Mouse (Mus musculus): Measurements from ENCODE around the gene Fignl2. TPM values are rescaled to one million over a fixed set of nuclear protein-coding genes. Genes with fewer than 3 reads are reported as not detected.

Fignl2 gene
- polyA plus RNA-seq, 2 experiments from 2014 or later = not detected

- no peak for ATAC-seq
These were observed 69.9 kb downstream of the Fignl2 start for GRCm38 (mm10) chr15:101008386-101009010.

GRCm38 (mm10) chr15:101007236-101007635 lies 71.1 kb downstream of the Fignl2 start:
- no peak for ATAC-seq

DNA sequence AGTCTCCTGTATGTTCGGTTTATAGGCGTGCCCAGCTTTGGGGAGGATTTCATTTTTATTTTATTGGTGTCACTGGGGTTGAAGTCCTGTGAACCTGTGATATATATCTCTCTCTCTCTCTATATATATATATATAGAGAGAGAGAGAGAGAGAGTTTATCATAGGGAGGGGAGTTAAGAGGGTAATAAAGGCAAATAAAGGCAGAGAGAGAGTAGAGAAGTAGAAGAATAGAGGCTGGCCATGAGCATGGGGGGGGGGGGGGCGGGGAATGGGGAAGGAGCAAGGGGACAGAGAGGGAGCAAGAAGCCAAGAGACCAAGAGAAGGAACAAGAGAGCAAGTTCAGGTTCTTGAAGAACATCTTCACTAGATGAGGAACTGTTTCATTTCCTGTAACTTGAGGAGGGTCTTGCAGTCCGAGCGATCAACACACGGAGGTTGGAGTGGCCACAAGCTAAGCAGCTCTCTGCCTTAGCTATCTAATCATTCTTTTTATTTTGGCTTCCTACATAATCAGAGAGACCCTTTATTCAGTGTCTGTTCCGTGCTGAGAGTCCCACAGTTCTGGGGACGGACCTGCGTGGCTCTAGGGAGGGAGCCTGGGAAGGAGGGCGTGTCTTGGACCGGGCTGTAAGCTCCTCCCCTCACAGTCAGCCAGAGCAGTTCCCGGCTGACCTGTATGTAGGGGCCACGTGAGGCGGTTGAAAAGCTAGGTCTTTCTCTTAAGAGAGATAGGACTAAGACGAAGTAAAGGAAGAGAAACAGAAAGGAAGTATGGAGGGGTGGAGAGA lies 71.9 kb downstream of the Fignl2 start:
- ATAC-seq = no peak

- no peak for ATAC-seq
These were observed 72.7 kb downstream of the Fignl2 start for GRCm38 (mm10) chr15:101005717-101006116.

GRCm38 (mm10) chr15:101004538-101004937 lies 73.8 kb downstream of the Fignl2 start:
- no peak for ATAC-seq

DNA sequence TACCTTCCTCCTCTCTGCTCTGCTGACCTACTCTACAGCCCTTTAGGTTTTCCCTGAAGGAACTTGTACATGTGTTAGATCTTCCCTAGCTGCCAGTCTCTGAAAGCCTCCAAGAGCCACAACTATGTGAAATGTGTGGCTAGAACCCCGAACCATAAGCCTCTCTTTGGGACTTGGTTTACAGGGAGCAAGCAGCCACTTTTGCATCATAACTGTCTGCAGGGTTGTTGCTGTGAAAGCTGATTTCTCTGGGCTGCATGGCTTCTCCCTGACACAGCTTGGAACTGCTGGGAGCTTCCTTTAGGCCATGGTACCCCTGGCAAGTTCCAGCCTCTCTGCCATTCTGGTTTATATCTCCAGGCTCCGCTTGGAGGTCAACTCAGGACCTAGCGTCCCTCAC lies 75.9 kb downstream of the Fignl2 start:
- no peak for ATAC-seq

- no peak for ATAC-seq
These were observed 76.7 kb downstream of the Fignl2 start for GRCm38 (mm10) chr15:101001685-101002084.

Other genes with a start within 250 kb of the Fignl2 start
- under 1 TPM; 0.29 to 0.32 TPM for gene Scn8a, start 208.7 kb downstream of the Fignl2 start, polyA plus RNA-seq (2017; shearing (Covaris generic))
- gene Gm47841, start 31.2 kb downstream of the Fignl2 start, polyA plus RNA-seq (2017; shearing (Covaris generic)) = not detected
- not detected for gene Ankrd33, start 37.2 kb upstream of the Fignl2 start, polyA plus RNA-seq (2017; shearing (Covaris generic))
- 1 to 10 TPM; 3.8 to 5.2 TPM for gene Acvrl1, start 50.0 kb upstream of the Fignl2 start, polyA plus RNA-seq (2017; shearing (Covaris generic))
- gene Acvr1b, start 95.5 kb upstream of the Fignl2 start, polyA plus RNA-seq (2017; shearing (Covaris generic)) = 1 to 10 TPM; 4.0 to 5.4 TPM
- gene Grasp, start 145.6 kb upstream of the Fignl2 start, polyA plus RNA-seq (2017; shearing (Covaris generic)) = under 1 TPM in 1 of 2 experiments, not detected in 1; 0.47 TPM
- gene Nr4a1, start 175.7 kb upstream of the Fignl2 start, polyA plus RNA-seq (2017; shearing (Covaris generic)) = 100 to 1,000 TPM in 1 of 2 experiments, 10 to 100 TPM in 1; 57.3 to 120 TPM
- gene Atg101, start 205.7 kb upstream of the Fignl2 start, polyA plus RNA-seq (2017; shearing (Covaris generic)) = 10 to 100 TPM; 67.8 to 79.0 TPM
- gene 6030408B16Rik, start 214.6 kb upstream of the Fignl2 start, polyA plus RNA-seq (2017; shearing (Covaris generic)) = not detected

All from CD4-positive, CD25-positive, alpha-beta regulatory T cell, adult 4 months (primary cell).